Mouse (Mus musculus): ENCODE measurements at regions not wholly inside any gene's neighbourhood (a gene's known extent, or its start where the extent isn't known, plus 50 kb on each side); places are given as distances from the start of the nearest gene placed in this dataset.

DNA sequence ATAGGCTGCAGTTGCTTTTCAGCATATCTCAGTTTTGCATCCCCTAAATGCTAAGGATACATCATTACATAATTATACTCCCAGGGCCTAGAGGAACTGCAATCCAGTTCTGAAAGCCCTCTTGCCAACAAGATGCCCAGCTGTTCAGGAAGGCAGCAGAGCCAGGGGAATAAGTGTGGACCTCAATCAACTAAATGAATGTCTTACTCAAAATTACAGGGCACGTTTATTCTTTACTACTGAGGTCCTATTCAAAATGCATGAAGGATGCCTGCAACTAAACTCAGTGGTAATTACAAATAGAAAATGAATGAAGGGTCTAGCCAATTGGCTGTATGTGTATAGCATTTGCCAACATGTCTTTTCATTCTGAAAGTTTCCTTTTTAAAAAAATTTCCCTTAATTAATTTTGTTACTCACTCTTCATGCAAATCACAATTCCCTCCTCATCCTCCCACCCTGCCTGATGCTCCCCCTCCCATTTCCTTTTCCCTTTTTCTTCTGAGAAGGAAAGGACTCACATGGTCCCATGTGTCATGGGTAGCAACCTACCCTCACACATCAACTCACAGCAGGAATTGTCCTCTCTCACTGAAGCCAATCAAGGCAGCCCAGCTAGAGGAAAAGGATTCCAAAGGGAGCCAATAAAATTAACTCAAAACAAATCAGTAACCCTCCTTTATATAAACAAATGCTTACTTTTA, 86.9 kb upstream of the Ins1 start:
- no peaks in the 10 kb centered on the region for H3K27me3 ChIP-seq (replicated peaks; ENCODE audit: control insufficient read depth, insufficient read depth, low read length)
- H3K27ac ChIP-seq (ENCODE audit: low read depth, low read length), result no peak overlapping the region
- no peak overlapping the region for H3K4me3 ChIP-seq (ENCODE audit: low read depth, low read length)
- 61% methylated on average over 1 of the region's 1 CpGs for WGBS
- H3K9ac ChIP-seq (ENCODE audit: low read depth, low read length), result no peak overlapping the region
- no peak for ATAC-seq
- no peaks in the 10 kb centered on the region for H3K36me3 ChIP-seq (ENCODE audit: control insufficient read depth, insufficient read depth)
- TF ChIP-seq CTCF (IDR thresholded peaks at IDR 0.05; ENCODE audit: low read depth), result no peak
- H3K4me1 ChIP-seq (replicated peaks; ENCODE audit: control insufficient read depth, insufficient read depth, low read length), result no peaks in the 10 kb centered on the region
- H3K9me3 ChIP-seq (ENCODE audit: control insufficient read depth), result no peaks in the 10 kb centered on the region
- H3K4me2 ChIP-seq (replicated peaks; ENCODE audit: low read depth), result no peak overlapping the region

DNA sequence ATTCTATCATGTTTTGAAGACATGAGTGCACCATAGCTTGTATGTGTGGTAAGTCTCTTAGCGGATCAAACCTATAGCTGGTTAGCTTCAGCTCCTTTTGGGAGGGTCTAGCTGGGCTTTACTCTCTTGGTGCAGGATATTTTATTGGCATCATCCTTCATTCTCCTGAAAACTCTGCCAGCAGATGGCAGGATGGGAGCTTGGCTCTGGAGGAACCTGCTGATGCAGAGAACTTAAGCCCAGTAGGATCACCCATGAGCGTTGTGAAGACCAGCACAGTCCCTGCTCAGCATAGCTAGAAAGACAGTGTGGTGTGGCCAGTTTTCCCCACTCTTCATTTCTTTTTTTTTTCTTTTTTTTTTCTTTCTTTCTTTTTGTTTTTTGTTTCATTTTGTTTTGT, 70.3 kb upstream of the Ins1 start:
- H3K9ac ChIP-seq (ENCODE audit: low read depth, low read length), result no peak overlapping the region
- H3K4me3 ChIP-seq (ENCODE audit: low read depth, low read length), result no peak overlapping the region
- TF ChIP-seq CTCF (IDR thresholded peaks at IDR 0.05; ENCODE audit: low read depth), result peak; percentile 48
- H3K9me3 ChIP-seq (ENCODE audit: control insufficient read depth), result no peaks in the 10 kb centered on the region
- H3K27ac ChIP-seq (ENCODE audit: low read depth, low read length), result no peak overlapping the region
- 73% methylated on average over 2 of the region's 2 CpGs for WGBS
- ATAC-seq, result no peak
- no peaks in the 10 kb centered on the region for H3K36me3 ChIP-seq (ENCODE audit: control insufficient read depth, insufficient read depth)
- no peak overlapping the region for H3K4me2 ChIP-seq (replicated peaks; ENCODE audit: low read depth)
- H3K4me1 ChIP-seq (replicated peaks; ENCODE audit: control insufficient read depth, insufficient read depth, low read length), result no peaks in the 10 kb centered on the region
- no peaks in the 10 kb centered on the region for H3K27me3 ChIP-seq (replicated peaks; ENCODE audit: control insufficient read depth, insufficient read depth, low read length)

DNA sequence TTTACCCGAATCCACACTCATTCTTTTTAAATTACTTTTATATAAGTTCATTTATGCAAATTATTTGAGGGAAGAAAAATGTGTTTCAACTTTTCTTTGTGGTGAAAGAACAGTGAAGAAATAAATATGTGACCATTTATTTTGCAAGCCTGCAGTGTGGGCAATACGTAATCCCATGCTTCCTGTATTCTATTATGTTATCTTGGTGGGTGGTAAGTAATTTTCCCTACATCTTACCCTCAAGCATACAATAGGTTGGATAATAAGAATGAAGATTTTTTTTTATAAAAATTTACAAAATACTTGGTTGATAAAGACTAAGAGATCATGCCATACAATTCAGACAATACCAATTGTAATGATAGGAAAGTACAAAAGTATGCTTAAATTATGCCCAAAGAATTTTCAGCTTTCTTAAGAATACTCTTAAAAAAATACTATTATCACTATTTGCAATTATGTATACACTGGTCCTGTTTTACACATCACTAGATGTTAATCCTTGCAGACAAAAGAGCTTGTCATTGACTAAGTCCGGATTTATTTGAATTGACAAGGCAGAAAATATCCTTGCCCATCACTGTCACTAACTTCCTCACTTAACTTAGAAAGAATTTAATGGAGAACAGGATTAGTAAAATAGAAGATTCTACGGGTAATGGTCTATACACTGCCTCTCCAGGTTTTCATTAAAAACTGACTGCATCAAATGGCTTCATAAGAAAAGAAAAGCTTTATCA, 64.4 kb upstream of the Ins1 start:
- ATAC-seq, result no peak
- Histone ChIP-seq H3K4me2 (replicated peaks; ENCODE audit: low read depth) (no peak overlapping the region), H3K9me3 (ENCODE audit: control insufficient read depth) (no peaks in the 10 kb centered on the region), H3K4me1 (replicated peaks; ENCODE audit: control insufficient read depth, insufficient read depth, low read length) (no peaks in the 10 kb centered on the region), H3K36me3 (ENCODE audit: control insufficient read depth, insufficient read depth) (no peaks in the 10 kb centered on the region), H3K27ac (ENCODE audit: low read depth, low read length) (no peak overlapping the region), H3K27me3 (replicated peaks; ENCODE audit: control insufficient read depth, insufficient read depth, low read length) (no peaks in the 10 kb centered on the region), H3K9ac (ENCODE audit: low read depth, low read length) (no peak overlapping the region), H3K4me3 (ENCODE audit: low read depth, low read length) (no peak overlapping the region)
- TF ChIP-seq CTCF (IDR thresholded peaks at IDR 0.05; ENCODE audit: low read depth), result no peak
- WGBS, result 76% methylated on average over 4 of the region's 4 CpGs

DNA sequence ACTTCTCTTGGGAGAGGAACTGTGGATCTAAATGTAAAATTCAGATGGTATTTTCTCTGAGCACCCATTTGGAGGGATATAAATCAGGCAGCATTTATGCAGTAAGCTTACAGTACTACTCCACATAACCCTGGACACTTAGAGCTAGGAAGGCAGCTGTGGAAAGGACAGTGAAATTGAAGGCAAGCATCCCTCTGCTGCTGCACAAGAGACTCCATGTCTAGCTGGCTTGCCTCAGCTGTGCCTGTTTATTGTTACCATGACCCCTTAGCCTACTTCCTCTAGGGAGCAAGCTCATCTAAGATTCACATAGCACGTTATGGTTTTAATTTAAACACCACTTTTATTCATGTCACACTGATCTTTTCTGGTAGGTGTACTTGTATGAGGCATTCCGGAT, 56.4 kb upstream of the Ins1 start:
- H3K4me2 ChIP-seq (replicated peaks; ENCODE audit: low read depth), result no peak overlapping the region
- H3K9me3 ChIP-seq (ENCODE audit: control insufficient read depth), result no peaks in the 10 kb centered on the region
- H3K27me3 ChIP-seq (replicated peaks; ENCODE audit: control insufficient read depth, insufficient read depth, low read length), result no peaks in the 10 kb centered on the region
- no peak overlapping the region for H3K27ac ChIP-seq (ENCODE audit: low read depth, low read length)
- H3K36me3 ChIP-seq (ENCODE audit: control insufficient read depth, insufficient read depth), result no peaks in the 10 kb centered on the region
- no peak overlapping the region for H3K4me3 ChIP-seq (ENCODE audit: low read depth, low read length)
- no peaks in the 10 kb centered on the region for H3K4me1 ChIP-seq (replicated peaks; ENCODE audit: control insufficient read depth, insufficient read depth, low read length)
- TF ChIP-seq CTCF (IDR thresholded peaks at IDR 0.05; ENCODE audit: low read depth), result no peak
- 31% methylated on average over 2 of the region's 2 CpGs for WGBS
- H3K9ac ChIP-seq (ENCODE audit: low read depth, low read length), result no peak overlapping the region
- ATAC-seq, result no peak

All from intestine, postnatal 0 days (tissue).